Mouse (Mus musculus): Measurements from ENCODE around the gene Foxn3. TPM values are rescaled to one million over a fixed set of nuclear protein-coding genes. Genes with fewer than 3 reads are reported as not detected.

Foxn3 gene
- total and polyA plus RNA-seq, 2 experiments: 21.1 to 27.3 TPM

DNA sequence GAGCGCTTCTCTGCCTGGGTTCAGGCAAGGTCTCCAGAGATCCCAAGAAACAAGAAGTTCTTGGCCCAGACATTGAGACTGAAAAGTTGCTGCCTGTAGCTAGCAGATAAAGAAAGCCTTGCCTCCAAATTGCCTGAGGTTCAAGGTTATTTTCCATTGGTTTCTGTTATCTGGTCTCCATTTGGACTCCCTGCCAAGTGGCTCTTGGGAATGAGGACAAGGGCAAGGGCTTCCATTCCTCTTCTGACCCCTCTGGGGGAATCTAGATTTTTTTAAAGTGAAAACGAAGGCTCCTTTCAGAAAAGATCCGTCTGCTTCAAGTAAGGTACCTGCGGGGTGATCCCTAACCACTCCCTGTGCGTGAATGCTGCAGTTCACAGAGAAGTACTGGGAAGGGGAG lies 130.0 kb downstream of the Foxn3 start:
- no peak overlapping the region for H3K4me3 ChIP-seq (ENCODE audit: insufficient read depth, low read depth, low read length)
- 49% methylated on average over 5 of the region's 5 CpGs for WGBS
- no peak overlapping the region; the same call in 1 of the 2 replicates for H3K9ac ChIP-seq (ENCODE audit: low read depth, low read length)
- no peaks in the 10 kb centered on the region for H3K36me3 ChIP-seq (ENCODE audit: control insufficient read depth, insufficient read depth, low read length)
- peaks cover 25% of the 10 kb centered on the region for H3K4me1 ChIP-seq (ENCODE audit: control insufficient read depth, insufficient read depth, low read length)
- H3K79me2 ChIP-seq (ENCODE audit: control insufficient read depth, insufficient read depth, low read length): no peaks in the 10 kb centered on the region; the same call in 1 of the 2 replicates
- peak overlapping the region; percentile 8 for H3K27ac ChIP-seq (replicated peaks; ENCODE audit: insufficient read depth, low read depth, low read length)
- DNase-seq (ENCODE audit: extremely low read depth, low read depth, low spot score): peak; percentile 82
- TF ChIP-seq CTCF (IDR thresholded peaks at IDR 0.05; ENCODE audit: low read depth, low read length): no peak
- TF ChIP-seq POLR2A (IDR thresholded peaks at IDR 0.05; ENCODE audit: extremely low read depth, insufficient read depth, low read length): no peak
- H3K27me3 ChIP-seq (ENCODE audit: control insufficient read depth, insufficient read depth, low read length): no peaks in the 10 kb centered on the region

DNA sequence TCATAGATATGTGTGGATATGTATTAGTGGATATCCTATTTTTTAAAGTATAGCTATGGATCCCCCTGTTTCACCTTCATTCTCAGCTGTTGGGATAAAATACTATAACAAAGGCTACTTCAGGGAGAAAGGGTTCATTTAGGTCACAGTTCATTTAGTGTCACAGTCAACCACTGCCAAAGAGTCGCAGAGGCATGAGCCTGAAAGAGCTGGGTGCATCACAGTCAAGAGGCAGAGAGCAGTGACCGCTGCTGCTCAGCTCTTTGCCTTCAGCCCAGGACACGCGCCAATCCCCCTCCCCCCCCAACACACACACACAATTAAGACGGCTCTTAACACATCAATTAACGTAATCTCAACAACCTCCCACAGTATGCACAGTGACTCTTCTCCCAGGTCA lies 131.8 kb downstream of the Foxn3 start:
- no peaks in the 10 kb centered on the region; the same call in 1 of the 2 replicates for H3K79me2 ChIP-seq (ENCODE audit: control insufficient read depth, insufficient read depth, low read length)
- DNase-seq (ENCODE audit: extremely low read depth, low read depth, low spot score): peak; percentile 93
- H3K36me3 ChIP-seq (ENCODE audit: control insufficient read depth, insufficient read depth, low read length): no peaks in the 10 kb centered on the region
- H3K9ac ChIP-seq (ENCODE audit: low read depth, low read length): no peak overlapping the region
- H3K4me1 ChIP-seq (ENCODE audit: control insufficient read depth, insufficient read depth, low read length): peaks cover 28% of the 10 kb centered on the region
- TF ChIP-seq CTCF (IDR thresholded peaks at IDR 0.05; ENCODE audit: low read depth, low read length) (no peak), POLR2A (IDR thresholded peaks at IDR 0.05; ENCODE audit: extremely low read depth, insufficient read depth, low read length) (no peak)
- no peak overlapping the region for H3K4me3 ChIP-seq (ENCODE audit: insufficient read depth, low read depth, low read length)
- WGBS: 19% methylated on average over 6 of the region's 6 CpGs
- H3K27ac ChIP-seq (replicated peaks; ENCODE audit: insufficient read depth, low read depth, low read length): no peak overlapping the region
- H3K27me3 ChIP-seq (ENCODE audit: control insufficient read depth, insufficient read depth, low read length): no peaks in the 10 kb centered on the region

DNA sequence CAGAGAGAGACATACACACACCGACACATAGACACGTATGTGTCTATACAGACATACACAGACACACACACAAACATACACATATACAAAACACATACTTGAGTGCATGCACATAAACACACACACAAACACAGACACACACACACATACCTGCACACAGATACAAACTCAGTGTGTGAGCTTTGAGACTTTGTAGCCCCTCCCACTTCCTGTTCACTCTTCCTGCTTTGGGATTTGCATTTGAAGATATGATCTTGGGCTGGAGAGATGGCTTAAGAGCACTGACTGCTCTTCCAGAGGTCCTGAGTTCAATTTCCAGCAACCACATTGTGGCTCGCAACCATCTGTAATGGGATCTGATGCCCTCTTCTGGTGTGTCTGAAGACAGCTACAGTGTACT lies 132.4 kb downstream of the Foxn3 start:
- TF ChIP-seq POLR2A (IDR thresholded peaks at IDR 0.05; ENCODE audit: extremely low read depth, insufficient read depth, low read length) (no peak), CTCF (IDR thresholded peaks at IDR 0.05; ENCODE audit: low read depth, low read length) (no peak)
- Histone ChIP-seq H3K27me3 (ENCODE audit: control insufficient read depth, insufficient read depth, low read length) (no peaks in the 10 kb centered on the region), H3K4me1 (ENCODE audit: control insufficient read depth, insufficient read depth, low read length) (peaks cover 30% of the 10 kb centered on the region), H3K79me2 (ENCODE audit: control insufficient read depth, insufficient read depth, low read length) (no peaks in the 10 kb centered on the region; the same call in 1 of the 2 replicates), H3K9ac (ENCODE audit: low read depth, low read length) (no peak overlapping the region), H3K4me3 (ENCODE audit: insufficient read depth, low read depth, low read length) (no peak overlapping the region), H3K27ac (replicated peaks; ENCODE audit: insufficient read depth, low read depth, low read length) (no peak overlapping the region), H3K36me3 (ENCODE audit: control insufficient read depth, insufficient read depth, low read length) (no peaks in the 10 kb centered on the region)
- DNase-seq (ENCODE audit: extremely low read depth, low read depth, low spot score): no peak
- WGBS: 100% methylated on average over 3 of the region's 3 CpGs

GRCm38 (mm10) chr12:99429101-99429500 lies 134.3 kb downstream of the Foxn3 start:
- H3K79me2 ChIP-seq (ENCODE audit: control insufficient read depth, insufficient read depth, low read length): no peaks in the 10 kb centered on the region; the same call in 1 of the 2 replicates
- WGBS: 17% methylated on average over 3 of the region's 3 CpGs
- H3K36me3 ChIP-seq (ENCODE audit: control insufficient read depth, insufficient read depth, low read length): no peaks in the 10 kb centered on the region
- TF ChIP-seq CTCF (IDR thresholded peaks at IDR 0.05; ENCODE audit: low read depth, low read length): no peak
- DNase-seq (ENCODE audit: extremely low read depth, low read depth, low spot score): peak; percentile 76
- H3K27me3 ChIP-seq (ENCODE audit: control insufficient read depth, insufficient read depth, low read length): no peaks in the 10 kb centered on the region
- H3K27ac ChIP-seq (replicated peaks; ENCODE audit: insufficient read depth, low read depth, low read length): no peak overlapping the region
- H3K4me3 ChIP-seq (ENCODE audit: insufficient read depth, low read depth, low read length): no peak overlapping the region
- no peak overlapping the region for H3K9ac ChIP-seq (ENCODE audit: low read depth, low read length)
- H3K4me1 ChIP-seq (ENCODE audit: control insufficient read depth, insufficient read depth, low read length): peaks cover 25% of the 10 kb centered on the region

DNA sequence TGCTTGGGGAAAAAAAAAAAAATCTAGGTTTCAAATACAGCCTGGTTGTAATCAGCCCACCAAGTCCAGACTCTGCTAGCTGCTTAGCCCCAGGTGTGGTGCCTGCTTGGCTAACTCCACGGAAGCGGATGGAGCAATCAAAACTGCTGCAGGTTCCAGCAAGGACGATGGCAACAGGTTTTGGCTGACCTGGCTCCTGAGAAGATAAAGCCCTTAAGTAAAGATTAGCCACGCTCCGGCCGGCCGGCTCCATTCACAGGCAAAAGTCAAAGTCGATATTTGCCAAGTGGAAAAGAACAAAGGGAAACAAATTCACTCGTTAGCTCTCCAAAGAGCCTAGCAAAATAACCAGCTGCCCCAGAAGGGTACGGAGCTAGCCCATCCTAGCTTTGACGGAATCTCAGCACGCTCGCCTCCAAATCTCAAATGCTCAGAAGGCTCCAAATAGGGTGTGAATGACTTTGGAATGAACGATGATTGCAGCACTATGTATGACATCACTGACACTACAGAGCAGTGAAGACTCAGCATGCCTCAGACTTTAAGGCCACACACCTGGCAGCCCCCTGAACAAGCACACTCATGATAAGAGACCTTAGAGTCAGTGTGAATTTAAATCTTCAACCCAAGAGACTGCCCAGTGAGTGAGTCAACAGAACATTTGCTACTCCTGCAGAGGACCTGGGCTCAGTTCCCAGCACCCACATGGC lies 137.0 kb downstream of the Foxn3 start:
- Histone ChIP-seq H3K9ac (ENCODE audit: low read depth, low read length) (no peak overlapping the region), H3K4me1 (ENCODE audit: control insufficient read depth, insufficient read depth, low read length) (peaks cover 13% of the 10 kb centered on the region), H3K27me3 (ENCODE audit: control insufficient read depth, insufficient read depth, low read length) (no peaks in the 10 kb centered on the region), H3K36me3 (ENCODE audit: control insufficient read depth, insufficient read depth, low read length) (no peaks in the 10 kb centered on the region), H3K79me2 (ENCODE audit: control insufficient read depth, insufficient read depth, low read length) (peaks cover 4% of the 10 kb centered on the region; the same call in 1 of the 2 replicates), H3K4me3 (ENCODE audit: insufficient read depth, low read depth, low read length) (no peak overlapping the region), H3K27ac (replicated peaks; ENCODE audit: insufficient read depth, low read depth, low read length) (peak overlapping the region; percentile 68)
- WGBS: 21% methylated on average over 14 of the region's 14 CpGs
- no peak for TF ChIP-seq POLR2A (IDR thresholded peaks at IDR 0.05; ENCODE audit: extremely low read depth, insufficient read depth, low read length)
- TF ChIP-seq CTCF (IDR thresholded peaks at IDR 0.05; ENCODE audit: low read depth, low read length): no peak
- peak; percentile 99 for DNase-seq (ENCODE audit: extremely low read depth, low read depth, low spot score)

DNA sequence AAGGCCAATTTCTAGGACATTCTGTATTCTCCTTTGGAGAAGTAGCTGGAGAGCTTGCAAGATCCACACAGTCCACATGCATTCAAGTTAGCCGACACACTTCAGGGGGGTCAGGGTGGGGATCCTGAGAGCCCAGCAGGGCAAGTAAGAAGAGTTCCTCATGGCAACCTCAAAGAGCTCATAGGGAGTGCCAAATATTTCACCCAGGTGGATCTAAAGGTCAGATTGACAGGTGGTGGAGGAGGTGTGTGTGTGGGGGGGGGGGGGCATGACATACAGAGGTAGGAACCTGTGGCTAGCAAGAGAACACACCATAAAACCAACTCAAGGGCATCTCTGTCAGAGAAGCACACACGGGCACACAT lies 144.0 kb downstream of the Foxn3 start:
- no peaks in the 10 kb centered on the region for H3K27me3 ChIP-seq (ENCODE audit: control insufficient read depth, insufficient read depth, low read length)
- peak overlapping the region; percentile 62 for H3K27ac ChIP-seq (replicated peaks; ENCODE audit: insufficient read depth, low read depth, low read length)
- H3K9ac ChIP-seq (ENCODE audit: low read depth, low read length): no peak overlapping the region
- no peak overlapping the region for H3K4me3 ChIP-seq (ENCODE audit: insufficient read depth, low read depth, low read length)
- WGBS: 57% methylated on average over 2 of the region's 2 CpGs
- DNase-seq (ENCODE audit: extremely low read depth, low read depth, low spot score): peak; percentile 64
- H3K79me2 ChIP-seq (ENCODE audit: control insufficient read depth, insufficient read depth, low read length): peaks cover 4% of the 10 kb centered on the region; the same call in 1 of the 2 replicates
- H3K36me3 ChIP-seq (ENCODE audit: control insufficient read depth, insufficient read depth, low read length): no peaks in the 10 kb centered on the region
- peaks cover 25% of the 10 kb centered on the region for H3K4me1 ChIP-seq (ENCODE audit: control insufficient read depth, insufficient read depth, low read length)
- TF ChIP-seq CTCF (IDR thresholded peaks at IDR 0.05; ENCODE audit: low read depth, low read length) (no peak), POLR2A (IDR thresholded peaks at IDR 0.05; ENCODE audit: extremely low read depth, insufficient read depth, low read length) (no peak)

All from liver, adult 2 months (tissue).